Mouse (Mus musculus): ENCODE results near the gene Gm13030.
A peak's percentile ranks its signal among the peaks of the same experiment; 100 is the strongest.
"Not testable (repeated sequence)": the region's sequence is repeated elsewhere in the genome, so short reads cannot be mapped to it uniquely, and the experiment has no call there.

Gene Gm13030

DNA sequence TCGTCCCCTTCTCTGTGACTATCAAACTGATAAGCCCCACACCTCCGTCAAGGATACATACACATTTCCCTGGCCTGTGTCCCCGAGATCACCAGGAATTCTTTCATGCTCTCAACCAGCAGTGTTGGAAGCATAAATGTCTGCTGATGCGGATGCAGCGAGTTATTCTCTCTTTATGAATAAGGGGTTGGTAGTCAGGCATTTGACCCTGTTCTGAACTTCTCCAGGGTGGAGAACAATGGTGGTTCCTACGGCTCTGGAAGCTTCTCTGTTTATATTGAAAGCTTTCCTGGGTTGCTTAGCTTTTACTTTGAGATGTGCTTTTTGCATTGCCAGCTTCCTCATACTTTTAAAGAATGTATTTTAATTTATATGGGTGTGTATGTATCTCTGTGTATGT is at the start of gene Gm13030:
Gene Gm13030 (minus strand): TSS at position 101 of the 400 bp plus-strand sequence.
- DNase-seq (ENCODE audit: low read depth, low spot score): no peak

DNA sequence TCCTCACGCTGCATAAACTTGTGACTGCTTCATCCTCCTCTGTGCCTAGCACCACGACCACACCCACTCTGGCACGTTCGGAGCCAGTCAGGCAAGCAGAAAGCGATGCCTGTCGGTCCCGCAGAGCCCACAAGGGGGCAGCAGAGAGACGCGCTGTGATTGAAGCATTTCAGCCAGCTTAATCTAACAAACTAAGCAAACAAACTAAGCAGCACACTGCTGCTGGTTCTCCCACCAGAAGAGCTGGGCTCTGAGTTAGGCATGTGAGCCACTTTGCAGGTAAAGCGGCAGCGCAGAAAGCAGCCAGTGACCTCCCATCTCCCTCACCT is 48.3 kb upstream of the Gm13030 start:
- DNase-seq (ENCODE audit: low read depth, low spot score): peak; percentile 51

DNA sequence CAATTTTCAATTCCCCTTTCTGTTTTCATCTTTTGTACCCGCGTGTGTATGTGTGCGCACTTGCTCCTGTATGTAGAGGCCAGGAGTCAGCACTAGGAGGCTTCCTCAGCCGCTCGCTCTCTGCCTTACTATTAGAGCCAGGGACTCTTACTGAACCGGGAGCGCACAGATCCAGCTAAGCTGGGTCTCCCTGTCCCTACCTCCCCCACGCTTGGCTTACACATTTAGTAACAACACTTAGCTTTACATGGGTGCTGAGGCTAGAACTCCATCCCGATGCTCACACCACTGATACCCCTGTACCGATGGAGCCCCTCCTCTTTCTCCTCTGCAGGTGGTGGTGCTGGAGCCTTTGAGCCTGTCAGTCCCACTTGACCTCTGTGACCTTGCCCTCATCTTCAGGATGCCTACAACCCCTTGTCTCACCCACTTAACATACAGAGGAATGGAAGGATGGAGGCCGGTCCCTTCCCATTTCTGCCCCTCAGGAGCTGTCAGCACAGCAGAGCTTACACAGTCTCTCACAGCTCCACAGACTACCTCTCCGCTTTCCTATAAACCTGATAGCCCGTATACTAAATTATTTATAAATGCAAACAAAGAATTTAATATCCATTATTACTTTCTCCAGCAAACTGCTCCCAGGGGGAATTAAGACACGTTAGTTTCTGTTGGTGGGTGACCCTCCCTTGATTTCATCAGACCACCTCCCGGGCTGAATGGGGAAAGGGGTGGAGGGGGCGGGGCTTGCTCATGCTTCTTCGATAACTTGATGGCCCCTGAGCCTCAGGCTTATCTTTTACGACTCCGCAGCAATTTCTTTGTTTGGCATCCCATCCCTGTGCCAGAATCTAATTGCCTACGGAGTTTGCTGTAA is 47.7 kb upstream of the Gm13030 start:
- DNase-seq (ENCODE audit: low read depth, low spot score): no peak

DNA sequence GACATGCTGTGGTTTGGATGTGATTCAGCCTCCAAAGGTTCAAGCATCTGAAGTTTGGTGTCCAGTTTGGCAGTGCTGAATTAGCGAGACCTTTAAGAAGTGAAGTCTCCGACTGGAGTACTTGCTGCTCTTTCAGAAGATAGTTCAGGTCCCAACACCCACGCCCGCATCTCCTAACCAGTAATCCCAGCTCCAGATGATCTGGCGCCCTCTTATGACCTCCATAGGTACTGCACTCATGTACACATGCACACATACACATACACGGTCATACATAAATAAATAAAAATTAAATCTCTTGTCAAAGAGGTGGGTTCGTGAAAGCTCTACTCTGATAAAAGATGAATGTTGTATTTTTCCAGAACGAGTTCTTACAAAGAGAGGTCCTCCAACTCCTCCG is 43.5 kb upstream of the Gm13030 start:
- no peak for DNase-seq (ENCODE audit: low read depth, low spot score)

DNA sequence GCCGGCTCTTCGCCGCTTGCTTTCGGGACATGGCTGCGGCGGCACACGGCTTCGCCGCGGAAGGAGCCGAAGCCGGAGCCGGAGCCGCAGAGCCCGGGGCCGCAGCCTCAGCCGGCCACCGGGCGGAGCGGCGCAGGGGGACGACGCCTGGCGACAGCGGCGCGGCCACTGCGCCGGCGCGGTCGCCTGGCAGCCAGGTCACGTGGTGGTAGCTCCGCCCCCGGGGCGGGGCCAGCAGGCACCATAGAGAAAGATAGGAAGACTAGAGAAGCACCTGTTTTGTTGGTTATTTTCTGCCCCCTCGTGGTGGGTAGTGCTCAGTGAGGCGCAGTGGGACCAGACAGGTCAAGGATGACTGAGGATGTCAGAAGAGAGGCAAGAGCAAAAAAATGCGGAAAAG is 40.0 kb upstream of the Gm13030 start, which contains the start of gene Otud3:
Gene Otud3 (minus strand): TSS at position 149 of the 400 bp plus-strand sequence.
- peak; percentile 79 for DNase-seq (ENCODE audit: low read depth, low spot score)

DNA sequence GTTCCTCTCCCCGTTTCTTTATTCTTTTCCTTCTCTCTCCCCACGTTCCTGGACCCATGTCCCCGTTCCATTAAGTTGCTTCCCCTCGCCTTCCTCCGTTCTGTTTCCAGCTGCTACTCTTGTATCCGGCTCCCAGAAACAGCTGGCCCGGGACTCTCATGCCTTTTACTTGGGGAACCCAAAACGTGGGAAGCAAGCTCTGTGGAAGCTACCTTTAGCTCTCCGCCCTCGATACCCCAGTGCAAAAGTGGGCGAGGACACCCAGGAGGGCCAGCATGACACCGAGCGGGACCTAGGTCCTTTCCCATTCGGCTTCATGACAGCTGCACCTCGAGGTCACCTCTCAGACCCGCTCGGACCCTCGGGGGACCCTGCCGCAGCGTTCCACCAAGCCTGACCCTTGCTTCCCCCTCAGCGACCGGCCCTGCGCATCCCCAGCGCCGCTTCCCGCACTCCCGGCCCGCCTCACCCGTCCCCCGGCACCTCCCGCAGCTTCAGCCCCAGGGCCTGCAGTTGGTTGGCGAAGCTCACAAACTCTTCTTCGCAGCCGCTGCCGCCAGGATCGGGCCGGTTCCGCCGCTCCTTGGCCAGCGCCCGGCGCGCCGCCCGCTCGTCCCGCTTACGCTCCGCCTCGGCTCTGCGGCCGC is 39.5 kb upstream of the Gm13030 start:
- no peak for DNase-seq (ENCODE audit: low read depth, low spot score)

DNA sequence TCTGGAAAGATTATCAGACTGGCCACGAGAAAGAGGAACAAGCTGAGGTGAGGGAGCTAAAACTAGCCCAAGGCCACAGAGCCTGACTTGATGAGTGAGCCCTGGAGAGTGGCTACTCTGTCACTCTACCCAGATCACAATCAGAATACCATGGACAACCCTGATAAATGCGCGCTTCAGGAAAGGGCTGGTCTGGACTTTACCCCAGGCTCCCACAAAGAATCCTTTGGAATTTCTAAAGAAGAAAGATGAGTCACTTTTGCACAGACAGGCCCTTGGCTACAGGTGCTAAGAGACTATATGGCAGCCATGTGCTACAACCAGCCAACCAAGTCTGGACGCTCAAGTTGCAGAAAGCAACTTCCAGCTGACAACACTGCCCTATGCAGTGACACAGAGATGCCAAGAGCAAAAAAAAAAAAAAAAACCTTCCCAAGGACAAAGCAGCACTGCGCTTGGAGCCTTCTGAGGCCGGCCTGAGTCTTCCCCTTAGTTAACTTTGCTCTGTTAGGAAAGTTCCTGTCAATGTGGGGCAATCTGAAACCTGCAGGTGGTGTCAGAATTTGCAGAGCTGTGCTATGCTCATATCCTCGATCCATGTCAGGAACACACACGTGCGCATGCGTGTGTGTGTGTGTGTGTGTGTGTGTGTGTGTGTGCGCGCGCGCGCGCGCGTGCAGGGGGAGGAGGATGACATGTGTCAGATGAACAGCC is 32.0 kb upstream of the Gm13030 start:
- DNase-seq (ENCODE audit: low read depth, low spot score): no peak

DNA sequence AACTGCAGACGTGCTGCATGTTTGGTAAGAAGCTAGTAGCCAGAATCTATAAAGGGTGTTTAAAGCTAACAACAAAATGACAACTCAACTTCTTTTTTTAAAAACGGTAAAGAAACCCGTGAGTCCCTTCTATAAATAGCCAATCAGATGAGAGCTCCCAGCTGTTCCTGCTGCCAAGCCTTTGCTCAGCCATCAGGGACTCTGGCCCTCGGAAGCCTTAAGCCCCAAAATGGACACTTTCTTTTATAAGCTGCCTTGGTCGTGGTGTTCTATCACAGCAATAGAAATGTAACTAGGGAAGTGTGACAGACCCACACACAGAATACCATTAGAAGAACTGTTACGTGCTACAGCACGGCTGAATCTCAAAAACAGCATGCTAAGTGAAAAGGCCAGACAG is 25.6 kb upstream of the Gm13030 start:
- DNase-seq (ENCODE audit: low read depth, low spot score): no peak

DNA sequence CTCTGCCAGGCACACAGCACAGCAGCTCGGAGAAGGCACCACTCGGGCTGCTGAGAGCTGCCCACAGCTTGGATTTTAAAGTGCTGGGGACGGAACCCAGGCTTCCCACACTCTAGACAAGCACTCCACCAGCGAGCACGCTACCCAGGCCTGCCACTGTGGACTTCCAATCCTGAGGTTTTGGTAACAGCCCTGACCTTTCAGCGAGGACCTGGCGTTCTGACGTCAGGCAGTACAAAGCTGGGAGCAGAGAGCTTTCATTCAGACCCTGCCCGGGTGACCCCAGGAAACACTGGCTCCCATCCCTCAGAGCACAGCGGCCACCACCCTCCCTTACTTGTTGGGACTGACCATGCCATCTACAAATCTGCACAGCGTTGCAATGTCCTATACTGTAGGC is 20.0 kb upstream of the Gm13030 start:
- DNase-seq (ENCODE audit: low read depth, low spot score): not testable (repeated sequence)

DNA sequence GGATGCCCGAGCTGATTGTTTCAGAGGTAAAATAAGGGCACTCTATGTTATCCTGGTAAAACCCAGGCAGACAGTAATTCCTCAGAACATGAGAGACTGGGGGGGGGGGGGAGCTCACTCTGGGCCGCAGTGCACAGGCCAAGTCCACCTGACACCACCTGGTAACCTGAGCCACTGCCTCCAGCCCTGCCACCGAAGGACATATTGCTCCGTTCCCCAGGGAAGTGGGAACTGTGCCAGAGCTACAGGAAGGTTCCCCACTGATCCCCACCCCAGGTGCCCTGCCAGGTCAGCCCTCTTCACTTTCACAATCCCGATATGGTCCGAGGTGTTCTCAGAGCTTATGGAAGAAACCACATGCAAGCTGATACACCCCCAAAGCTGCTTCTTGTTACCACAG is 18.9 kb upstream of the Gm13030 start:
- no peak for DNase-seq (ENCODE audit: low read depth, low spot score)

DNA sequence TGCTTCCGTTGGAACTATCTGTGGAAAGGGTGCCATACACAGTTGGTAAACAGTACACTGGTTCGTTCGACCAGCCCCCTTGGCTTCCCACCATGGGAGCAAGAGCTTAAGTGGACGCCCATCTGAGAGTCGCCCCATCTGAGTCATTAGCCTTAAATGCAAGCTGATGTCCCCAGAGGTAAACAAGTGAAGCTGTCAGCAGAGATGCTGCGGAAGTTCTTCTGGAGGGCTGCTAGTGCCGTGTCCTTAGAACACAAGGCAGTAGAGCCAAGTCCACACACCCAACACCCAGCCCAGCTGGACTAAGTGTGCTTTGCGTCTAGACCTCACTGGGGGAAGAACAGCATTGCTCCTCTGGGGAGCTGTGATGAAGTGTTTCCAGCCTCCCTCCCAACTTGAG is 15.9 kb upstream of the Gm13030 start:
- DNase-seq (ENCODE audit: low read depth, low spot score): no peak

DNA sequence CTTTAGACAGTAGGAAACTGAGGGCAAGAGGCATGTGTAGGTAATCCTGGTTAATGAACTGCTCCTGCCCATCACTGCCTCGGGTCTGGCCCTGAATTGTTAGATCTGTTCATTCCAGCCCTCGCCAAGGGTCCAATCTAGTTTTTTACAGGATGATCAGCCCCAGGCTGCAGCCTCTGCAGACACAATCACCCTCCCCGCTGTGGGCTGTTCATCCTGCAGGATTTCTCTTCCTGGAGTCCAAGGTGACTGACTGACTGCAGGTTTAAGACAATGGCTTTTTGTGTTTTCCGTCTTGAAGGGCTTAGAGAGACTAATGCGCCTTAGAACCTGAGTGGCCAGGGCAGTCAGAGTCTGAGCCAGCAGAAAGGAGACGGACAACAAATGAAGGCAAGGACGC is 15.4 kb upstream of the Gm13030 start:
- no peak for DNase-seq (ENCODE audit: low read depth, low spot score)

DNA sequence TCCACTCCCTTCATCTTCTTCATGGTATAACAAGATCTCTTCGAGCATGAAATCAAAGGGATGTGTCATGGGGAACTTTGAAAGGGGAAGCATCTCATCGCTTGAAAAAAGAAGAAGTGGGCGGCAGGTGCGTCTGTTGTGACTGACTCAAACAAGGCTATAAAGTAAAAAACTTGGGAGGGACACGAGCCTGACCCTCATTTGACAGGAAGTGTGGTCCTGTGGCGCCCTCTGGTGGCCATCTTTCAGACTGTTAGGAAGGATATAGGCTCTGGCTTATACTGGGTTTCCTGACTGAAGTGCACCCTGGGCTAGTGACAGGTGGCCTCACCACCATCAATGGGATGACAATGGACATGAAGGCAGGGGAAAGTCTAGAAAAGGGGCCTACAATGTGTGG is 10.5 kb upstream of the Gm13030 start:
- peak; percentile 42 for DNase-seq (ENCODE audit: low read depth, low spot score)

DNA sequence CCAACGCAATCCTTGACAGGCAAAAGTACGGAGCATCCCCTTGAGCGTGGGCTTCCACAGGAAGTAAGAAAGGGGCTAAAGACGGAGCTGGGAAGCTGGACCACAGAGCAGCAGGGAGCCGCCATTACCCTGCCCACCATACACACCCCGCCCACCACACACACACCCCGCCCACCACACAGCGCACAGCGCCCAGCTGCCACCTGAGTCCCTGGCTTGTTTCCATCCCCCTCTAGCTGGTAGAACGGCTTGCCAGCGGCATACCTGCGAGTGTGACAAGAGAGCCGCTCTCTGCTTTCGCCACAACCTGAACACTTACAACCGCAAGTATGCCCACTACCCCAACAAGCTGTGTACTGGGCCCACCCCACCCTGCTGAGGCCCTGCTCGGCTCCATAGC is 8.4 kb upstream of the Gm13030 start:
- no peak for DNase-seq (ENCODE audit: low read depth, low spot score)

DNA sequence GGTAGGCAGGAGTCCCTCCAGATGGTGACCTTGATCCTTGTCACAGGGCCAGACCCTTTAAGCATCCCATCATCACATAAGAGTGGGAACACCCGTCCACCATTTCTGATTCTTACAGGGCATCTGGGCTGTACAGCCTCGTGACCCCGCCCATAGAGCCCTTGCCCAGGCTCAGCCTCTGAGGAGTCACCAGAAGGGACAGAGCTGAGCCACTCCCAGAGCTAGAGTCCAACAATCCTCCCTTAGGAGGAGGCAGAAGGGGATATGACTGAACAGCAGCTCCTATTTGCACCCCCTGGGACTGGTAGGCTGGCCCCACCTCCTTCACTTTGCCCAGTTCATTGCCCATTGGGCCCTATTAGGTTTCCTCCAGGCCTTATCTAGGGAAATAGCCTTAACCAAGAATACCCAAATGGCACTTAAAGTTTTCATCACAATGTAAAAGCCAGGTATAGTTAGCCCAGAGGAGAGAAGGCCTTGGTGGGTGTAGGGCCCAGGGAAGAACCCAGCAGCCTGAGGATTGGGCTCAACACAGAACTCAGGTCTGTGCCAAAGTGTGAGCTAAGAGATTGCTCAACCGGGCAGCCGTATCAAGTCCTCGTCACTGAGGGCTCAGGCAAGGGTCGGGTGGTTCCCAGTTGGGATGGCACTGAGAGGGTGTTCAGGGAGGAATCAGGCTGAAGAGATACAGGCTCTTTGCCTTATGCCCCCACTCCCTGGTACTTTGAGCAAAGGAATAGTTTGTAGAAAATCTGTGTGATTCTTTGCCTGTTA is 7.2 kb upstream of the Gm13030 start:
- no peak for DNase-seq (ENCODE audit: low read depth, low spot score)

DNA sequence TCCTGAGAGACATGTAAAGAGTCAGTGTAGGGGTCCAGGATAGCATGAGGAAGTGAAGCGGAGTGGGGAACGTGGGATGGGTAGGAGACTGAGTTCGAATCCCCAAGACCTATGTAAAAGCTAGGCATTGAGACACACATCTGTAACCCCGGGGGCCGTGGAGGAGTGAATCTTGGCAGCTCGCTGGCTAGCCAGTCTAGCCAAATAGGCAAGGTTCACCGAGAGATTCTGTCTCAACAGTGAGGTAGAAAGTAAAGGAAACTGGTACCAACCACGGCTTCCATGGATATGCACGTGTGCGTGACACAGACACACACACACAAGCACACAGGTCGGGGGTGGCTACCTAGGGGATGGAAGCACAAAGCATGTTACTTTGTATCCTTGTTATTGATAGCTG is 6.0 kb upstream of the Gm13030 start:
- no peak for DNase-seq (ENCODE audit: low read depth, low spot score)

DNA sequence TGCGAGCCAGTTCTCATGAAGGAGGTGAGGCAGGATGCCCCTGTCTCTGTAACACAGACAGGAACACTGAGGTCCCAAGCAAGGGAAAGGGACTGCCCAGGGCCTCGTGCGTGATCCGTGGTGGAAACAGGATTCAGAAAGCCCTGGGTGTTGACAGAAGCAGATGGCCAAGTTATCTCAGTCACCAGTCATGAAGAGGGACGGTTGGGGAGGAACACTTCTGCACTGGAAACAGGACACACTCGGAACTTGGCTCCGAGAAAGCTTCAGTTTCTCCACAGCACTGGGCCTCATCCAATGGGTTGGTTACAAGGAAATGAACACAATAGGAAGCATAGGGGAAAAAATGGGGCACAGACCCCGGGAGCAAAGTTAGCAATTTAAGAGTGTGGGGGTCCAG is 5.0 kb upstream of the Gm13030 start:
- no peak for DNase-seq (ENCODE audit: low read depth, low spot score)

DNA sequence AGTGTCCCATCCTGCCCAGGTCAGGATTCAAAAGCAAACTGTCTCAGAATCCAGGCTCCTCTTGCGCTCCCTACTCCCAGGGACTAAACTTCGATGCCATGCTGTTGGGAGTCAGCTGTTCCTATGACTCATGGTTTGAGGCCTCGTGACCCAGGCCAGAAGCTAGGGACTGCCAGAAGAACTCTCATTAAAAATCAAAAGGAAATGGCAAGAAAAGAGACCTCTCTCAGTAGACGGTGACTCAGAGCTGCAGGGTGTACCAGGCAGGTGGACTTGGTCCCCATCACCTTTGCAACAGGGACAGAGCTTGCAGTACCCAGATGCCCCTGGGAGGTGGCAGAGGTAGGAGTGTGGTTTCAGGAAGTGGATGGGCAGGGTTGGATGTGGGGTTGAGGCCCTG is 4.0 kb upstream of the Gm13030 start, which contains the start of gene Pla2g2e:
Gene Pla2g2e (plus strand): TSS at position 212 of the 400 bp plus-strand sequence.
- DNase-seq (ENCODE audit: low read depth, low spot score): no peak

DNA sequence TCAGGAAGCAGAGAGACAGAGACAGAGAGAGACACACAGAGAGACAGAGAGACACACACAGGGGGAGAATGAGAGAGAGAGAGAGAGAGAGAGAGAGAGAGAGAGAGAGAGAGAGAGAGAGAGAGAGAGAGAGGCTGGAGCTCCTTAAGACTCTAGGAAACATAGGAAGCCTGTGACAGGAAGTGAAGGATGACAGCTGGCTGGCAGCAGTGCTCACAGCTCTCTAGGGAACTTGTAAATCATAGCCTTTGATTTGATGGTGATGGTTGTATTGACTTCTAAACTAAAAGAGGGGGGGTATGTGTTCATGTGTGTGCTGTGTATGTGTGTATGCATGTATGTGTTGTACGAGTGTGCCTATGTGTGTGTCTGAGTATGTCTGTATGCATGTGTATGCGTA is 2.2 kb upstream of the Gm13030 start:
- DNase-seq (ENCODE audit: low read depth, low spot score): no peak

DNA sequence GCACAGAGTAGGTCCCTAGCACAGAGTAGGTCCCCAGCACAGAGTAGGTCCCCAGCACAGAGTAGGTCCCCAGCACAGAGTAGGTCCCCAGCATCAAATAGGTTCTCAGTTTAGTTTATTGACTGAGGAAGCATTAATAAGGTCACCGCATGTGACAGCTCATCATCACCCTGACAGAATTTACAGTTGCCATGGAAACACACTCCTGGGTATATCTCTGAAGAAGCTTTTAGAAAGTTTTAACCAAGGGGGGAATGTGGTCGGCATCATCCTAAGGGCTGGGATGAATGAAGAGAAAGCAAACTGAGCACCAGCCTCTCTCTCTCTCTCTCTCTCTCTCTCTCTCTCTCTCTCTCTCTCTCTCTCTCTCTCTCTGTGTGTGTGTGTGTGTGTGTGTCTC is 1.5 kb upstream of the Gm13030 start:
- not testable (repeated sequence) for DNase-seq (ENCODE audit: low read depth, low spot score)

DNA sequence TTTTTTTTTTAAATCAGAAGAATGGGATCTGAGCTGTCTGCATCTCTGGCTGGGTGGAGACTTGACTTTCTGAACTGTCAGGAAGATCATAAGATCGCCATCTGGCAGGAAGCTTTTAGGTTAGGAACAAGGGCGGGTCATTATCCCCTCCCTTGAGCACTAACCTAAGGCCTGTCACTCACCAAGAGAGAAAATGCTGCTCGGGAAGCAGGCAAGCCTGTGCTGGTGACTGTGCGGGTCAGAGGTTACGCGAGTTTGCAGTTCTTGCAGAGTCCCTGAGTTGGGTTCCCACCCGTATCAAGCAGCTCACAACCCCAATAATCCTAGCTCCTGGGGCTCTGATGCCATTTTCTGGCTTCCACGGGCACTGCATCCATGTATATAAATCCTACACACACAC is 5.1 kb downstream of the Gm13030 start:
- DNase-seq (ENCODE audit: low read depth, low spot score): no peak

DNA sequence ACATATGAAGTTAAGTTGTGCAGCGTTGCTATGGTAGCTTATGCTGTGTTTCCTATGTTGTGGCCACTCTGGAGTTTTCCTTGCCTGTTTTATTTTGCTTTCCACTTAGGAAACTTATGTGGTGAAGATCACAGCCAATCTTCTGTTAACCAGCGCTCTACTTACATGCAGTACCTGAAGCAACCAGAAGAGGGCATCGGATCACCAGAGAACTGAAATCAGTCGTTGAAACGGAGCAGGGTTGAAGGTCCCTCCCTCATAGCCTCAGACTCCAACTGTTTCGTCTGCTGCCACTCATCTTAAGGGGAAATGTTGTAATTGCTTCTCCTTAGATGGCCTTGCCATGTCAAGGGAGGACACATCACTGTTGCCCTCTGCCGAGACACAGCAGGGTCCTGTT is 7.4 kb downstream of the Gm13030 start:
- DNase-seq (ENCODE audit: low read depth, low spot score): peak; percentile 39
